Mouse (Mus musculus): ENCODE results near the gene Olfr804. TPM values are rescaled to one million over a fixed set of nuclear protein-coding genes. Genes with fewer than 3 reads are reported as not detected.

Gene Olfr804
- polyA plus RNA-seq (2015; fragmentation: Nextera tagmentation; extraction: Ambion mirVana) = not detected in 2 replicates

DNA sequence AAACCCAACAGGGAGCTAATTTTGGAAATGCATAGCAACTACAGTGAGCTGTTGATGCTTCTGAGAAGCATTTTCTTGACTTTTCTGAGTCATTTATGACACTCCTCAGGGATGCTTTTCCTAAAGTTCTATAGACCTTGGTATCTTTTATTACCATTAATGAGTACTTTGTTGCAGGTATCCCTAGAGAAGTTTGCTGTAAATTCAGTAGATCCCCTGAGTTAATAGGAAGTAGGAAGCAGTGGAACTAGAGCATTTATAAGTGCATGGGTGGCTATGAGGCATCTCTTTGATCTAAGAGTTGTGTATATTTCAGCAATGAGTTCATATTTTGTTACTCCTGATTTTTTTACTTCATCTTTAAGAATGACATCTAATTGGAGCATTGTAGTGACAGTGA, at the start of gene Olfr804:
TSS of gene Olfr804 (plus strand) at position 301 of the 400 bp plus-strand sequence.
- Histone ChIP-seq H3K9me3 (no peaks in the 10 kb centered on the region), H3K9ac (no peak within 1 kb of the TSS), H3K4me1 (replicated peaks) (no peaks in the 10 kb centered on the region), H3K36me3 (no peaks in the 10 kb centered on the region), H3K27ac (no peak within 1 kb of the TSS), H3K4me3 (no peak within 1 kb of the TSS), H3K4me2 (no peak within 1 kb of the TSS), H3K27me3 (no peaks in the 10 kb centered on the region)
- ATAC-seq (ENCODE audit: low FRiP score) = no peak

- Histone ChIP-seq H3K27ac (no peak within 1 kb of the TSS), H3K4me2 (no peak within 1 kb of the TSS), H3K9me3 (no peaks in the 10 kb centered on the region), H3K27me3 (no peaks in the 10 kb centered on the region), H3K36me3 (no peaks in the 10 kb centered on the region), H3K4me3 (no peak within 1 kb of the TSS), H3K4me1 (replicated peaks) (no peaks in the 10 kb centered on the region), H3K9ac (no peak within 1 kb of the TSS)
- no peak for ATAC-seq (ENCODE audit: low FRiP score)
Measured at GRCm38 (mm10) chr10:129657394-129657793, 45.6 kb upstream of the Olfr804 start, which contains the start of gene Olfr800. Olfr800 (plus strand) TSS chr10:129657694.

GRCm38 (mm10) chr10:129673765-129674164, 29.2 kb upstream of the Olfr804 start, which contains the start of gene Olfr801:
Olfr801 (minus strand) TSS chr10:129673865.
- Histone ChIP-seq H3K27me3 (no peaks in the 10 kb centered on the region), H3K9me3 (no peaks in the 10 kb centered on the region), H3K9ac (no peak within 1 kb of the TSS), H3K36me3 (no peaks in the 10 kb centered on the region), H3K4me1 (replicated peaks) (no peaks in the 10 kb centered on the region), H3K27ac (no peak within 1 kb of the TSS), H3K4me3 (no peak within 1 kb of the TSS), H3K4me2 (no peak within 1 kb of the TSS)
- WGBS = 82% methylated on average over 1 of the region's 1 CpGs
- ATAC-seq (ENCODE audit: low FRiP score) = no peak

GRCm38 (mm10) chr10:129688069-129688468, 14.9 kb upstream of the Olfr804 start, which contains the start of gene Olfr802:
Olfr802 (minus strand) TSS chr10:129688169.
- H3K4me3 ChIP-seq = no peak within 1 kb of the TSS

GRCm38 (mm10) chr10:129694186-129694585, 8.8 kb upstream of the Olfr804 start, which contains the start of gene Olfr803:
Olfr803 (minus strand) TSS chr10:129694286.
- no peak within 1 kb of the TSS for H3K4me3 ChIP-seq
- 90% methylated on average over 2 of the region's 2 CpGs for WGBS
- no peak within 1 kb of the TSS for H3K4me2 ChIP-seq
- H3K36me3 ChIP-seq = no peaks in the 10 kb centered on the region
- no peak for ATAC-seq (ENCODE audit: low FRiP score)
- H3K9me3 ChIP-seq = no peaks in the 10 kb centered on the region
- H3K27me3 ChIP-seq = no peaks in the 10 kb centered on the region
- no peak within 1 kb of the TSS for H3K9ac ChIP-seq
- no peak within 1 kb of the TSS for H3K27ac ChIP-seq
- H3K4me1 ChIP-seq (replicated peaks) = no peaks in the 10 kb centered on the region

More at GRCm38 (mm10) chr10:129688069-129688468, 14.9 kb upstream of the Olfr804 start, which contains the start of gene Olfr802:
- Histone ChIP-seq H3K9me3 (no peaks in the 10 kb centered on the region), H3K27me3 (no peaks in the 10 kb centered on the region), H3K4me1 (replicated peaks) (no peaks in the 10 kb centered on the region), H3K4me2 (no peak within 1 kb of the TSS), H3K9ac (no peak within 1 kb of the TSS), H3K36me3 (no peaks in the 10 kb centered on the region), H3K27ac (no peak within 1 kb of the TSS)
- WGBS = 75% methylated on average over 1 of the region's 1 CpGs
- no peak for ATAC-seq (ENCODE audit: low FRiP score)

DNA sequence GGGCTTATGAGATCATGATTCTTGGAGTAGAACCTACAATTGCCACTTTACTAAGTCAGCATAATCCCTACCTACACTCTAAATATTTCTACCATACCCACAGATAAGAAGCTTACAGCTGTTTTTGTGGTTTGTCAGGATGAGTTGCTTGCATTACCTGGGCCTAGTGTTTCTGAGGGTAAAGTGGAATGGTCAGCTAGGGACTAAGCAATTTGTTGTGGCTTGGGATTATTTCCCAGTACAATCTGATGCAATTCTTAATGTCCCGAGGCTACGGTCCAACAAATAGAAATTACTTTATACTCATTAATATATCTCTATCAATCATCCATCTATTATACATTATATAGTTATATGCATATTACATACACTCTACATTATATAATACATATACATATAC, 26.3 kb downstream of the Olfr804 start, which contains the start of gene Olfr805:
TSS of gene Olfr805 (minus strand) at position 101 of the 400 bp plus-strand sequence.
- Histone ChIP-seq H3K4me1 (replicated peaks) (no peaks in the 10 kb centered on the region), H3K36me3 (no peaks in the 10 kb centered on the region), H3K4me3 (no peak within 1 kb of the TSS), H3K9ac (no peak within 1 kb of the TSS), H3K4me2 (no peak within 1 kb of the TSS), H3K27me3 (no peaks in the 10 kb centered on the region), H3K27ac (no peak within 1 kb of the TSS), H3K9me3 (no peaks in the 10 kb centered on the region)
- ATAC-seq (ENCODE audit: low FRiP score) = no peak
- 98% methylated on average over 2 of the region's 2 CpGs for WGBS

GRCm38 (mm10) chr10:129741821-129742220, 38.8 kb downstream of the Olfr804 start, which contains the start of gene Olfr806:
Olfr806 (minus strand) TSS chr10:129741921.
- Histone ChIP-seq H3K9me3 (no peaks in the 10 kb centered on the region), H3K4me1 (replicated peaks) (no peaks in the 10 kb centered on the region), H3K9ac (no peak within 1 kb of the TSS), H3K4me2 (no peak within 1 kb of the TSS), H3K27ac (no peak within 1 kb of the TSS), H3K4me3 (no peak within 1 kb of the TSS), H3K36me3 (no peaks in the 10 kb centered on the region), H3K27me3 (no peaks in the 10 kb centered on the region)
- no peak for ATAC-seq (ENCODE audit: low FRiP score)

- Histone ChIP-seq H3K9ac (no peak within 1 kb of the TSS), H3K36me3 (no peaks in the 10 kb centered on the region), H3K27ac (no peak within 1 kb of the TSS), H3K9me3 (no peaks in the 10 kb centered on the region), H3K4me3 (no peak within 1 kb of the TSS), H3K4me1 (replicated peaks) (no peaks in the 10 kb centered on the region), H3K27me3 (no peaks in the 10 kb centered on the region), H3K4me2 (no peak within 1 kb of the TSS)
- WGBS = 90% methylated on average over 1 of the region's 1 CpGs
- ATAC-seq (ENCODE audit: low FRiP score) = no peak
Measured at GRCm38 (mm10) chr10:129757693-129758092, 54.7 kb downstream of the Olfr804 start, which contains the start of gene Olfr807. Olfr807 (minus strand) TSS chr10:129757793.

Small RNA genes lying within 50 kb of the gene (microRNA-seq; reads per million reads assigned to microRNA genes)
- not detected for gene Gm24485

Other genes starting within 250 kb of the Olfr804 start
- not detected in 2 replicates for gene Olfr787, start 241.3 kb upstream of the Olfr804 start, polyA plus RNA-seq (2015; fragmentation: Nextera tagmentation; extraction: Ambion mirVana)
- gene Olfr788, start 232.2 kb upstream of the Olfr804 start, polyA plus RNA-seq (2015; fragmentation: Nextera tagmentation; extraction: Ambion mirVana) = not detected in 2 replicates
- gene Olfr789, start 218.5 kb upstream of the Olfr804 start, polyA plus RNA-seq (2015; fragmentation: Nextera tagmentation; extraction: Ambion mirVana) = not detected in 2 replicates
- not detected in 2 replicates for gene Olfr790, start 204.7 kb upstream of the Olfr804 start, polyA plus RNA-seq (2015; fragmentation: Nextera tagmentation; extraction: Ambion mirVana)
- gene Olfr791, start 181.4 kb upstream of the Olfr804 start, polyA plus RNA-seq (2015; fragmentation: Nextera tagmentation; extraction: Ambion mirVana) = not detected in 2 replicates
- gene Olfr792, start 164.0 kb upstream of the Olfr804 start, polyA plus RNA-seq (2015; fragmentation: Nextera tagmentation; extraction: Ambion mirVana) = not detected in 2 replicates
- gene Olfr794, start 135.6 kb upstream of the Olfr804 start, polyA plus RNA-seq (2015; fragmentation: Nextera tagmentation; extraction: Ambion mirVana) = not detected in 2 replicates
- gene Olfr796, start 90.6 kb upstream of the Olfr804 start, polyA plus RNA-seq (2015; fragmentation: Nextera tagmentation; extraction: Ambion mirVana) = not detected in 2 replicates
- gene Olfr798, start 75.3 kb upstream of the Olfr804 start, polyA plus RNA-seq (2015; fragmentation: Nextera tagmentation; extraction: Ambion mirVana) = not detected in 2 replicates
- gene Olfr799, start 65.7 kb upstream of the Olfr804 start, polyA plus RNA-seq (2015; fragmentation: Nextera tagmentation; extraction: Ambion mirVana) = not detected in 2 replicates
- not detected in 2 replicates for gene Olfr800, start 45.5 kb upstream of the Olfr804 start, polyA plus RNA-seq (2015; fragmentation: Nextera tagmentation; extraction: Ambion mirVana)
- not detected in 2 replicates for gene Olfr801, start 29.3 kb upstream of the Olfr804 start, polyA plus RNA-seq (2015; fragmentation: Nextera tagmentation; extraction: Ambion mirVana)
- gene Olfr802, start 15.0 kb upstream of the Olfr804 start, polyA plus RNA-seq (2015; fragmentation: Nextera tagmentation; extraction: Ambion mirVana) = 0.03 TPM in 1 of 2 replicates, not detected in the other
- not detected in 2 replicates for gene Olfr803, start 8.9 kb upstream of the Olfr804 start, polyA plus RNA-seq (2015; fragmentation: Nextera tagmentation; extraction: Ambion mirVana)
- not detected in 2 replicates for gene Olfr805, start 26.2 kb downstream of the Olfr804 start, polyA plus RNA-seq (2015; fragmentation: Nextera tagmentation; extraction: Ambion mirVana)
- gene Olfr806, start 38.7 kb downstream of the Olfr804 start, polyA plus RNA-seq (2015; fragmentation: Nextera tagmentation; extraction: Ambion mirVana) = not detected in 2 replicates
- not detected in 2 replicates for gene Olfr807, start 54.6 kb downstream of the Olfr804 start, polyA plus RNA-seq (2015; fragmentation: Nextera tagmentation; extraction: Ambion mirVana)
- not detected in 2 replicates for gene Olfr808, start 62.3 kb downstream of the Olfr804 start, polyA plus RNA-seq (2015; fragmentation: Nextera tagmentation; extraction: Ambion mirVana)
- not detected in 2 replicates for gene Olfr809, start 71.4 kb downstream of the Olfr804 start, polyA plus RNA-seq (2015; fragmentation: Nextera tagmentation; extraction: Ambion mirVana)
- gene Olfr810, start 91.7 kb downstream of the Olfr804 start, polyA plus RNA-seq (2015; fragmentation: Nextera tagmentation; extraction: Ambion mirVana) = not detected in 2 replicates
- not detected in 2 replicates for gene Olfr811, start 101.2 kb downstream of the Olfr804 start, polyA plus RNA-seq (2015; fragmentation: Nextera tagmentation; extraction: Ambion mirVana)
- gene Olfr812, start 142.9 kb downstream of the Olfr804 start, polyA plus RNA-seq (2015; fragmentation: Nextera tagmentation; extraction: Ambion mirVana) = not detected in 2 replicates
- gene Olfr813, start 152.2 kb downstream of the Olfr804 start, polyA plus RNA-seq (2015; fragmentation: Nextera tagmentation; extraction: Ambion mirVana) = not detected in 2 replicates
- gene Olfr814, start 176.6 kb downstream of the Olfr804 start, polyA plus RNA-seq (2015; fragmentation: Nextera tagmentation; extraction: Ambion mirVana) = not detected in 2 replicates
- not detected in 2 replicates for gene Olfr815, start 202.7 kb downstream of the Olfr804 start, polyA plus RNA-seq (2015; fragmentation: Nextera tagmentation; extraction: Ambion mirVana)
- not detected in 2 replicates for gene Olfr816, start 212.4 kb downstream of the Olfr804 start, polyA plus RNA-seq (2015; fragmentation: Nextera tagmentation; extraction: Ambion mirVana)
- gene Olfr818, start 245.9 kb downstream of the Olfr804 start, polyA plus RNA-seq (2015; fragmentation: Nextera tagmentation; extraction: Ambion mirVana) = not detected in 2 replicates